Mouse (Mus musculus): Measurements from ENCODE around the gene Dnali1. TPM values are rescaled to one million over a fixed set of nuclear protein-coding genes. Genes with fewer than 3 reads are reported as not detected.

Gene Dnali1
- polyA plus RNA-seq, 1 experiment = 0.44 TPM

GRCm38 (mm10) chr4:125044454-125044853 lies 21.0 kb downstream of the Dnali1 start:
- DNase-seq (ENCODE audit: extremely low spot score in 1 of 2, low spot score in 1 of 2) = no peak

DNA sequence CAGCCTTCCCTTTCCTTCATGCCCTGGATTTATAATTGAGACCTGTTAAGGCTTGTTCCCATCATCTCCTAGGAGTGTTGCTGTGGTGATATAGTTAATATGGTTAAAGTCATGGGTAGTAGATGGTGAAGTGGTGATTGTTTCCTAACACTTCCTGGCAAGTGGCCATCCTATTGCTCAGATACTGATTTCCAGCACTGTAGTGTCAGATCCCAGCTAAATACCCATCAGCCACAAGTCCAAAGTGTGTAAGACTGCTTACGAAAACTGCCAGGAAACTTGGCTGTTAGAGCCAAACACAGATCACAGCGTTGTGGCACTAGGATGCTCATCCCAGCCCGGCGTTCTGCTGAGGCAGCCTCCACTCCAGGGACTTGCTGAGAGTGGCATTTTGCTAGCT lies 31.2 kb downstream of the Dnali1 start:
- DNase-seq (ENCODE audit: extremely low spot score in 1 of 2, low spot score in 1 of 2) = no peak

DNA sequence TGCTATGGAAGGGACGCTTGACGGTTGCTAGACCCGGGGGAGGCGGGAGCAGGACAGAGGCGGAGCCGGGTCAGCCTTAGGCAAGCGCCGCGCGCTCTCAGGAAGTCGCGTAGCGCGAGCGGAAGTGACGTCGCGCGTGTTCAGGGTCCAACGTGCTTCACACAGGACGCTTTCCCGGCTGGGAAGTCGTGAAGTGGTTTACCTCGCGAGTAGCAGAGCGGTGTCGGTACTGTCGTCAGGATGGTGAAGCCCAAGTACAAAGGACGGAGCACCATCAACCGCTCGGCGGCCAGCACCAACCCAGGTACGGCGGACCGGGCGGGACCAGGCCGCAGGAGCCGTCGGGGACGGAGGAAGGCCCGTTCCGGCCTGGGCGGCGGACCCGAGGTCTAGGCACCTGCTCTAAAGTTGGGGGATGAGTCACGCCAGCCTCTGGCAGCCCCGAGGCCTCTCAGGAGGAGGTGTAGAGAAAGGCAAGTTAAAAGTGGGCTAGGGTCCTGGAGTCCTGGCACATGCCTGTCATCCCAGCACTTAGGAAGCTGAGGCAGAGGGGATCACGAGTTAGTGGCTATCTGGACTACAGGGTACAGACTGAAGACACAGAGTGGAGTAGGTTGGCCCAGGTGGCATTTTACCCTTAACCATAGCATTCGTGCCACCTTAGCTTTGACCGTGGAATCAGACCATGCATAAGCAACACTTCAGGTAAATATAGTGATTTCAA lies 35.5 kb downstream of the Dnali1 start:
- DNase-seq (ENCODE audit: extremely low spot score in 1 of 2, low spot score in 1 of 2) = peak; percentile 86 to 93

DNA sequence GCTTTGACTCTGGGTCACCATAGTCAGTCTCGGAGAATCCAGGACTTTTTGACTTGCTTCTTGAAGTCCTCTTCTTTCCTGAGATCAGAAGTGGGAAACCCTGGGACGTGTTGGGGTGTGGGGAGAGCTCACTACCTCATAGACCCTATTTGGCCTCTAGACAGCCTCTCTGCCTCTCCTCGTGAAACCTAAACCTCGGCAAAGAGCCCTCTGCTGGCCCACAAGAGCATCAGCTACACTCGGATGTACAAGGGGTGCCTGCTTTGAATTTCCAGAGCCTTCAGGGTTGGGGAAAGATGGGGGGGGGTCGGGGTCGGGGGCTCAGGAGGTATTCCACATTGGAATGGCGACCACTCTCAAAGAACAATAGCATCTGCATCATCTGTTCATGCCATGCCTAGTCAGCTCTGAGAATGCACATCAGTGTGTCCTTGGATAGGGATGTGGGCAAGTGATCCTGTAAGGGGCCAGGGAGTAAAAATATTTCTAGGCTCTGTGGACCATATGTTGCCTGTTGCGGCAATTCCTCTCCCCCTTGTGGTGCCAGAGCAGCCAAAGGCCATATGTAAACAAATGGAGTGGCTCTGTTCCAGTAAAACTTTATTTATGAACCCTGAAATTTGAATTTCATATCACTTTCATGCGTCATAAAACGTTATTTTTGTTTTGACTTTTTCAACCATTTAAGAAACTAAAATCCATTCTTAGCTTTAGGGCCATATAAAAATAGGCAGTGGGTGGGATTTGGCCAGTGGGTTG lies 44.5 kb downstream of the Dnali1 start:
- peak in 1 of 2 experiments; percentile 36 for DNase-seq (ENCODE audit: extremely low spot score in 1 of 2, low spot score in 1 of 2)

DNA sequence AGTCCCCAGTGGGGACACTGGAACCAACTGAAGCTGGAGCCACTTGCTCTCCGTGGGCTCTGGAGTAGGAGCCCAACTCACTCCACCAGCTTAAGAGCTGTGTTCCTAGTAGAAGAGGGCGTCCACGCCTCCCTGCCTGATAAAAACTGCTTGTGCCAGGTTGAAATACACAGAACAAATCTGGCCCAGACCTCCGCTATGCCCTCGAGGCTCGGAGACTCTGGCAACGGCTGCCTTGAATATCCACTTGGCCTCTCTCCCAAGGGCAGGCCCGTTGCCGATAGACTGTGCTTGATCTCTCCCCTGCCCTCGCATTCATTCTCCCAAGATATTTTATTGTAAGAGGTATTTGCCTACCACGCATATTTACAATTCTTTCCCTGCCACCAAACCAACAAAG lies 48.1 kb downstream of the Dnali1 start:
- no peak for DNase-seq (ENCODE audit: extremely low spot score in 1 of 2, low spot score in 1 of 2)

GRCm38 (mm10) chr4:125015806-125016635 lies 49.5 kb downstream of the Dnali1 start, which contains the start of gene Gnl2:
Gnl2 (plus strand) TSS chr4:125016585.
- DNase-seq (ENCODE audit: extremely low spot score in 1 of 2, low spot score in 1 of 2) = no peak

DNA sequence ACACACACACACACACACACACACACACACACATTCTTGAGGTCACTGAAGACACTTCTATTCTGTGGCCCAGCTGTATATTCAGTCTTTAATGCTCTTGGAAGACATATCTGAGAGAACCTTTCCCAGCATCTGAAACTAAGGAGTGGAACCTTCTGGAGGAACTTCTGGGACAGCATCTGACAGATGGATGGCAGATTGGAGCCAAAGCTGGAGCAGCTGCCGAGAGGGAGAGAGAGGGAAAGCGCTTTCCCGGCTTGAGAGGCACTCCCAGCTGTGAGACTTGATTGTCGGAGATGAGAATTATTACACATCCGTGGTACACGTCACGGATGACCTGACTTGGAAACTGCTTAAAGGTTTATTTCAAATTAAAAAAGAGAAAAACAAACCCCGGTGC lies 56.8 kb downstream of the Dnali1 start:
- DNase-seq (ENCODE audit: extremely low spot score in 1 of 2, low spot score in 1 of 2) = no peak

- DNase-seq (ENCODE audit: extremely low spot score in 1 of 2, low spot score in 1 of 2) = no peak
Observed at GRCm38 (mm10) chr4:125008220-125008619, 57.3 kb downstream of the Dnali1 start.

- DNase-seq (ENCODE audit: extremely low spot score in 1 of 2, low spot score in 1 of 2) = no peak
Observed at GRCm38 (mm10) chr4:125007460-125007859, 58.0 kb downstream of the Dnali1 start.

Other genes starting within 250 kb of the Dnali1 start
- gene Yrdc, start 215.0 kb downstream of the Dnali1 start, polyA plus RNA-seq (2012; rRNA removed) = 34.5 and 36.8 TPM in 2 replicates
- gene 1110065P20Rik, start 214.5 kb downstream of the Dnali1 start, polyA plus RNA-seq (2012; rRNA removed) = 91.4 and 98.1 TPM in 2 replicates
- gene Maneal, start 203.5 kb downstream of the Dnali1 start, polyA plus RNA-seq (2012; rRNA removed) = 48.7 and 52.5 TPM in 2 replicates
- gene Epha10, start 184.8 kb downstream of the Dnali1 start, polyA plus RNA-seq (2012; rRNA removed) = 49.8 and 50.9 TPM in 2 replicates
- gene 9930104L06Rik, start 128.7 kb downstream of the Dnali1 start, polyA plus RNA-seq (2012; rRNA removed) = 20.9 and 21.3 TPM in 2 replicates
- gene Cdca8, start 126.4 kb downstream of the Dnali1 start, polyA plus RNA-seq (2012; rRNA removed) = 2.0 and 2.6 TPM in 2 replicates
- 3.6 and 8.3 TPM in 2 replicates for gene Rspo1, start 79.3 kb downstream of the Dnali1 start, polyA plus RNA-seq (2012; rRNA removed)
- 115 and 127 TPM in 2 replicates for gene Gnl2, start 49.1 kb downstream of the Dnali1 start, polyA plus RNA-seq (2012; rRNA removed)
- 11.6 and 12.0 TPM in 2 replicates for gene Snip1, start 969 bp upstream of the Dnali1 start, polyA plus RNA-seq (2012; rRNA removed)
- gene Meaf6, start 19.4 kb upstream of the Dnali1 start, polyA plus RNA-seq (2012; rRNA removed) = 105 and 111 TPM in 2 replicates
- gene Zc3h12a, start 62.1 kb upstream of the Dnali1 start, polyA plus RNA-seq (2012; rRNA removed) = 1.3 and 1.6 TPM in 2 replicates

Data from frontal cortex, adult 2 months (tissue).